Mouse (Mus musculus) brown adipose tissue, adult 24 weeks (tissue): ENCODE results near the gene Scnn1b. TPM values are rescaled to one million over a fixed set of nuclear protein-coding genes. Genes with fewer than 3 reads are reported as not detected.

Source experiments
- H3K27ac ChIP-seq: fragments of 200-500 bp; replicated peaks from 2 replicates; pipeline ENCODE4 v1.5.1; 2012; ENCODE audit warnings: low read depth, mild to moderate bottlenecking, low read length
- H3K4me1 ChIP-seq: fragments of 200-500 bp; 2 replicates; pipeline ENCODE4 v1.6.1; 2012; ENCODE audit warnings: low read length, mixed read lengths; ENCODE audit not compliant: control insufficient read depth, insufficient read depth, insufficient read length
- H3K4me3 ChIP-seq: fragments of 200-500 bp; 2 replicates; pipeline ENCODE4 v1.5.1; 2012; ENCODE audit warnings: low read depth, mild to moderate bottlenecking, low read length, moderate library complexity; ENCODE audit not compliant: insufficient read depth
- polyA plus RNA-seq: library from polyadenylated mRNA; stranded (reverse); fragments of >200 nt; gene quantifications from 2 replicates; pipeline ENCODE4 v1.2.4, GENCODE M21; 2012; ENCODE audit not compliant: missing spikeins, insufficient read depth, insufficient read length

The Scnn1b gene
- polyA plus RNA-seq, 1 experiment, result not detected

DNA sequence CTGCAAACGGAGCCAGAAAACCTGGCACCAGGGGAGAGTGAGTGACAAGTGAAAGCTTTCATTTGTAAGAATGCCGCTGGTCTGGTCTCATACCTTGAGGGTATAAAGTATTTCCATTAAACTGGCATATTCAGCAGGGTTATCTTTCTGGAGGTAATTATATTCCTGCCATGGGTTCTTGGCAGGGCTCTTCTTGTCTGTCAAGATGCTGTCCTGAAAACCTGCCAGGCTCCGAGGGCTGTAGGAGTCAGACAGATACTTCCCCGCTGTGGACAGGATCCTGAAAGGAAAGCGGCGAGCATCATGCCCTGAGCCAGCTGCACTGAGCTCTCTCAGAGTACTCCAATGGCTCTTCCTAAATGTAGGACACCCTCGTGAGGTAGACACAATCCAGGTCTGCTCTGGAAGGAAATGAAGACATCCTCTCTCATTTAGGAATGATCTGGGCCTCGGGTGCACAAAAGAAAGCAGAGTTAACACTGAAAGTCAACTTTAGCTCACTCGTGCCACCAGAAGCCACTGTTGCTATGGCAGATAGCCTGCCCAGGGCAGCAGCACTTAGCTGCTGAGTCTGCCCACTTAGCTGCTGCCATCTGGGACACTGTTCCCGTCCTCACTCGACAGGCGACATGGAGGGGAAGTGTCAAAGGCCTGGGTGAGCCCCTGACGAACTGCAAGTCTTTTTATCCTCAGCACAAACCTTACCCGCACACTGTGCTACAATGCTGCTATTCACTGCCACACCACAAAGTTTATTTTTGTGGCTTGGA lies 72.2 kb downstream of the Scnn1b start:
- H3K27ac ChIP-seq, result no peak overlapping the region
- H3K4me3 ChIP-seq, result no peak overlapping the region
- no peaks in the 10 kb centered on the region for H3K4me1 ChIP-seq

DNA sequence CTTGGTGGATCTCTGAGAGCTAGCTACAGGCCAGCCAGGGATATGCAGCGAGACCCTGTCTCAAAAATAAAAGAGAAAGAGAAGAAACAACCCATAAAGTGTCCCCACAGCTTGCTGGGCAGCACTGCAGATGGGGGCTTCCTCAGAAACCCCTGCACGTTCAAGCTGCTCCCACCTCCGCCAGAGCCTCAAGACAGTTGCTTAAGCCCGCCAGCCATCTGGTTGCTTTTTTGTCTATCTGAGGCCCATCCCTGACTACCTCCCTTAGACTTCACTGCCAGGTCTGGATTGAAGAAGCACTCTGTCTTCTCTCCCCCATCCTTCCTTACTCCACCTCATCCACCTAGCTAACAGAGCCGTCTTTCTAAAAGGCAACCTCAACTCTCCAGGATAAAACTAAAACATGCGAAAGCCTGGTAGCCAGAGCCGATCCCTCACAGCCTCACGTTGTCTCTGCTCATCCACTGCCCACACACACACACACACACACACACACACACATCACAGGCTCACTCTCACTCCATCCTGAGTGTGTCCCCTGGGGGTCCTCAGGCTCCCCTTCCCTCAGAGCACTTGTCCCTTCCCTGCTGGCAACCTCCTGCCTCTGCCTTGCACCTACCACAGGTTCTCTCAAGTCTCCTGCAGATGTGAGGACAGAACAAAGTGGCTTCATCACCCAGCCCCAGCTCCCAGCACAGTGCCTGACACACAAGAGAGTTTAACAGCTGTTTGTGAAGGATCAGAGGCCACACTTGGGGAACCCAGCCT lies 73.5 kb downstream of the Scnn1b start:
- Histone ChIP-seq H3K4me3 (no peak overlapping the region), H3K4me1 (no peaks in the 10 kb centered on the region), H3K27ac (no peak overlapping the region)

- Histone ChIP-seq H3K4me1 (no peaks in the 10 kb centered on the region), H3K27ac (no peak overlapping the region), H3K4me3 (no peak overlapping the region)
These were observed 74.4 kb downstream of the Scnn1b start for GRCm38 (mm10) chr7:121939244-121939643.

GRCm38 (mm10) chr7:121939729-121940128 lies 74.9 kb downstream of the Scnn1b start:
- no peak overlapping the region for H3K4me3 ChIP-seq
- H3K27ac ChIP-seq, result no peak overlapping the region
- H3K4me1 ChIP-seq, result no peaks in the 10 kb centered on the region

DNA sequence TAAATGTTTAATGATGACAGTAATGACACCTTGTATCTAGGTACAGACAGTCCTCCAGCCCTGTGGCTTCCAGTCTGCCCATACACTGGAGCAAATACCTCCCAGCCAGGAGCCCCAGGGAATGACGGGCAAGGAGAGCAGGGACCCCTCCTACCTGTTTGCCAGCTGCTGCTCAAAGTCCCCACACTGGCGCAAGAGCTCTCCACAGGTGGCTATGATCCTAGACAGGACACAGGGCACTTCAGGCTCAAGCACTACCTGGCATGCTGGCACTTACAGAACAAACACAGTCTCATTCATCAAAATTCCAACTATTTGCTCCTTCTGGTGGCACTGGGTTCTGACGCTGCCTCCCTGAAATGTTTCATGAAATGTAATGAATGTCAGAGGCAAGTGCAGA lies 76.2 kb downstream of the Scnn1b start:
- H3K4me1 ChIP-seq, result no peaks in the 10 kb centered on the region
- H3K4me3 ChIP-seq, result no peak overlapping the region
- H3K27ac ChIP-seq, result no peak overlapping the region

DNA sequence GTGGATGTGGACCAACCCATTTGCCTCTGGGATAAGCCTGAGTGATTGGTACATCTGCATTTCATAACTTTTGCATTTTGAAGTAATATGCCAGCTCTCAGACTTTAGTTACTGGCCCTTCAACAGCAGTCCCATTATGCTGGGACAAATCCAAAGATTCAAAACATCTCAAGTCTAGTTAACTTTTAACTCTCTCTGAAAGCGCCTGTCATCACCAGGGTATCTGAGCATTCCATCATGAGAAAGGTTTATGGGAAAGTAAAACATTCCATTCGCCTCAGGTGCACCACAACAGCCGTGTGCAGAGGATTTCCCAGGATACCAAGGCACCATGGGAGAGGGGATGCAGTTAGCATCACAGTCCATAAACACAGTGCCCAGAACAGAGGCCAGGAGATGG lies 76.8 kb downstream of the Scnn1b start:
- H3K4me1 ChIP-seq, result no peaks in the 10 kb centered on the region
- no peak overlapping the region for H3K4me3 ChIP-seq
- no peak overlapping the region for H3K27ac ChIP-seq

- Histone ChIP-seq H3K4me1 (no peaks in the 10 kb centered on the region), H3K27ac (no peak overlapping the region), H3K4me3 (no peak overlapping the region)
These were observed 77.5 kb downstream of the Scnn1b start for GRCm38 (mm10) chr7:121942371-121942770.

- H3K4me3 ChIP-seq, result no peak overlapping the region
- no peak overlapping the region for H3K27ac ChIP-seq
- no peaks in the 10 kb centered on the region for H3K4me1 ChIP-seq
These were observed 81.4 kb downstream of the Scnn1b start for GRCm38 (mm10) chr7:121946196-121946595.

GRCm38 (mm10) chr7:121947513-121947912 lies 82.7 kb downstream of the Scnn1b start:
- no peaks in the 10 kb centered on the region for H3K4me1 ChIP-seq
- H3K27ac ChIP-seq, result no peak overlapping the region
- no peak overlapping the region for H3K4me3 ChIP-seq

GRCm38 (mm10) chr7:121954891-121955669 lies 90.2 kb downstream of the Scnn1b start:
- Histone ChIP-seq H3K4me3 (no peak overlapping the region), H3K27ac (no peak overlapping the region)

DNA sequence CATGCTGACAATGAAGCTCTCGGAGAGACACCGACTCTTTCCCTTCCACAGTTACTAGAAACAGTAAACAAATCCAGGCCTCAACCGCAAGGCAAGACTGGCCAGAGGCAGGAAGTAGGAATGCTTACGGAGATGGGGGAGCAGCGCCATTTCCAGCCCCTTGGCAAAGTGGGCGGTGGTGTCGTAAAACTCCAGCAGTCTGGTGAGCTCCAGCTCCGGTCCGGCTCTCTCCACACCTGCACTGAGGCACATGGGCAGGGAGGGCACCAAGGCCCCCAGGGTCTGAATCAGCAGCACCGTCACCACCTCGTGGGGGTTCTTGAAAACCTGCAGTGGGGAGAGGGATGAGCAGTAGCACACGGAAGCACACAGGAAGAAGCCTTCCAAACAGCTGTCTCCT lies 91.0 kb downstream of the Scnn1b start:
- Histone ChIP-seq H3K4me1 (no peaks in the 10 kb centered on the region), H3K4me3 (no peak overlapping the region), H3K27ac (no peak overlapping the region)

More at GRCm38 (mm10) chr7:121954891-121955669, 90.2 kb downstream of the Scnn1b start:
- no peaks in the 10 kb centered on the region for H3K4me1 ChIP-seq

DNA sequence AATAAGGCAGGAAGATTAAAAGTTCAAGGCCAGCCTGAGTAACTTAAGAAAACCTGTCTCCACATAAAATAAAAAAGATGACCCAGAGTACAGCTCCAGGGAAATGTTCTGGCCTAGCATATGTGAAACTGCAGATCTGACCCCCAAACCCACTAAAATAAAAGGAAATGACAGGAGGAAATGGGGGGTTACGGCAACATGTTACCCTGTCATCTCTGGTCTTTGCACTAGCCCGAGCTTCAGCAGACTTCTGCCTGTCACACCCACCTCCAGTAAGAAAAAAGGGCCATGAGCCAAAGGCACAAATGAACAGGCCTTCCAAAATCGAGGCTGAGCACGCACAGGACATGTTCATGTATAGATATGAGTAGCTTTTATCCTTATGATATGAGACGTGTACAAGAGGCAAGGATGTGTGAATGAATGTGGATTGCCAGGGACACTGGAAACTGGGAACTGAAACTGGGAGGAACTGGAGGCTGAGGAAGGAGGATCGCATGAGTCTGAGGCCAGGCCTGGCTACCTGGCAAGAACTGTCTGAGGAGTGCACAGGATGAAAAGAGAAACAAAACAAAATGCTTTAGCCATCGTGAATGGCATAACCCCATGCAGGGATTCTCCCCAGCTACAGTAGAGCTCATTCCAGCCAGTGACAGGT lies 97.2 kb downstream of the Scnn1b start:
- no peaks in the 10 kb centered on the region for H3K4me1 ChIP-seq
- H3K27ac ChIP-seq, result no peak overlapping the region
- no peak overlapping the region for H3K4me3 ChIP-seq

- no peak overlapping the region for H3K27ac ChIP-seq
- no peaks in the 10 kb centered on the region for H3K4me1 ChIP-seq
- no peak overlapping the region for H3K4me3 ChIP-seq
These were observed 97.7 kb downstream of the Scnn1b start for GRCm38 (mm10) chr7:121962571-121962959.

GRCm38 (mm10) chr7:121963883-121964398 lies 99.1 kb downstream of the Scnn1b start:
- Histone ChIP-seq H3K4me3 (no peak overlapping the region), H3K4me1 (no peaks in the 10 kb centered on the region), H3K27ac (no peak overlapping the region)

GRCm38 (mm10) chr7:121966169-121966568 lies 101.3 kb downstream of the Scnn1b start:
- Histone ChIP-seq H3K4me1 (no peaks in the 10 kb centered on the region), H3K27ac (no peak overlapping the region), H3K4me3 (no peak overlapping the region)
